Mouse (Mus musculus) erythroblast, adult 5-6 weeks (primary cell): ENCODE data around the gene Zfr2. TPM values are rescaled to one million over a fixed set of nuclear protein-coding genes. Genes with fewer than 3 reads are reported as not detected.
"Not testable (repeated sequence)": the region's sequence is repeated elsewhere in the genome, so short reads cannot be mapped to it uniquely, and the experiment has no call there.

Experiments
- ATAC-seq: replicated peaks from 2 replicates; pipeline ENCODE4 v1.8.0; 2016; ENCODE audit warnings: moderate number of reproducible peaks, mild to moderate bottlenecking, moderate TSS enrichment, inconsistent platforms; ENCODE audit not compliant: poor library complexity, low FRiP score, severe bottlenecking
- total RNA-seq, 2 experiments: library from RNA; stranded (forward) in 1 of 2; stranded (reverse) in 1 of 2; fragments of 150-400 nt in 1 of 2; fragments of 200-764, 138-1000 nt in 1 of 2; gene quantifications; 2 replicates each; pipeline versions ENCODE4 v1.2.3 to v1.2.4; 2015 to 2017; ENCODE audit warnings: low replicate concordance in 2 of 2

Zfr2 gene
- total RNA-seq, 2 experiments from 2014 or later = not detected

- ATAC-seq = no peak
Measured at GRCm38 (mm10) chr10:81201807-81202758, 30.9 kb upstream of the Zfr2 start, which contains the start of gene Nmrk2. TSS of gene Nmrk2 (minus strand) at chr10:81202051.

GRCm38 (mm10) chr10:81202978-81203720 is 29.8 kb upstream of the Zfr2 start:
- no peak for ATAC-seq

DNA sequence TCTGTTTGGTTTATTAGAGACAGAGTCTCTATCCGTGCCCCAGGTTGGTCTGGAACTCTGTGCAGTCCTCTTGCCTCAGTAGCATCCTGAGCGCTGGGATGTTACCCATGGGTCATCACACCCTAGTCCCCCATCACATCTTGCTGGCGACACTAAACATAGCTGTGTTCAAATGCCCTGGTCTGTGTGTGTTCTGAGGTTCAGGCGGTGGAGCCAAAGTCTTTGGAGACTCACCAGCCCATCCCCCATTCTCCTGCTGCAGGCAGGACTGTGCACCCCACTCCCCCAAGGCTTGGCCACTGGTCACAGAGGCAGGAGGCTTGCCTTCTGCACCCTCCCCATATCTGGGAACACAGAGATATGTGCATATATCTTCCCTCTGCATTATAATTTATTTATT is 28.8 kb upstream of the Zfr2 start:
- no peak for ATAC-seq

- no peak for ATAC-seq
Measured at GRCm38 (mm10) chr10:81210154-81210553, 22.8 kb upstream of the Zfr2 start.

GRCm38 (mm10) chr10:81216260-81216659 is 16.7 kb upstream of the Zfr2 start:
- no peak for ATAC-seq

DNA sequence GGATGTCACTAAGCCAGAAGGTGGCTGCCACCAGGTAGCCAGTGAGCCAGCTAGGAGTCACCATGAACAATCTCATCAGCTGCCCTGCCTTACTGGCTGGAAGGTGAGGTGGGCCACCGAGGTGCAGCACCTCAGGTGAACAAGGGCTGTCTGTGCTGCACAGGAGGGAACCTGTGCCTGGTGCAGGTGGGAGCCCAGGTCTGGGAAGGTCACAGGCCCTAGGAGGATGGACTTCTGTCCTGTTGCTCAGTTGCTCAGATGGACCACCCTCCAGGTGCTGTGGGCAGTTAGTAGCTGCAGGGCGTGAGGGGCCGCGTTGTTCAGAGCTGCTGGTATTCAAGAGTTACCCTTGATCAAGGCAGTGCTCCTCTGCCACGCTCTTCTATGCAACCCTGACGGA is 16.1 kb upstream of the Zfr2 start:
- no peak for ATAC-seq

GRCm38 (mm10) chr10:81217267-81217666 is 15.7 kb upstream of the Zfr2 start:
- ATAC-seq = not testable (repeated sequence)

DNA sequence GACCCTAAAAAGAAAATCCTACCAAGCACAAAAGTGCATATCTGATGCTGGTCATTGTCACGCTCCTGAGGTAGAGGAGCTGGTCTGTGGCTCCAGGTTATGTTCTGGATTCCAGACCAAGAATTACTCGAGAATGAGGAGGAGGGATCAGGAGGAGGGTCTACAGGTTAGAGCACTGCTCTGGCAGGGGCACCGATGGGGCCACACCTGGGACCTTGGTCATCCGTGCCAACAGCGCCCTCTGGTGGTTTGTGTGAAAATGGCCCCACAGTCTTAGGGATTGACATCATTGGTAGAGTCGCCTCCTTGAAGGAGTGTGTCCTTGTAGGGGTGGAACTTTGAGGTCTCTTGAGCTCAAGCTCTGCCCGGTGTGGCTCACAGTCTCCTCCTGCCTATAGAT is 15.0 kb upstream of the Zfr2 start:
- peak; percentile 72 for ATAC-seq

- no peak for ATAC-seq
Measured at GRCm38 (mm10) chr10:81221402-81222015, 11.4 kb upstream of the Zfr2 start.

GRCm38 (mm10) chr10:81223731-81224130 is 9.2 kb upstream of the Zfr2 start:
- ATAC-seq = not testable (repeated sequence)

GRCm38 (mm10) chr10:81229735-81230437 is 3.1 kb upstream of the Zfr2 start:
- ATAC-seq = no peak

DNA sequence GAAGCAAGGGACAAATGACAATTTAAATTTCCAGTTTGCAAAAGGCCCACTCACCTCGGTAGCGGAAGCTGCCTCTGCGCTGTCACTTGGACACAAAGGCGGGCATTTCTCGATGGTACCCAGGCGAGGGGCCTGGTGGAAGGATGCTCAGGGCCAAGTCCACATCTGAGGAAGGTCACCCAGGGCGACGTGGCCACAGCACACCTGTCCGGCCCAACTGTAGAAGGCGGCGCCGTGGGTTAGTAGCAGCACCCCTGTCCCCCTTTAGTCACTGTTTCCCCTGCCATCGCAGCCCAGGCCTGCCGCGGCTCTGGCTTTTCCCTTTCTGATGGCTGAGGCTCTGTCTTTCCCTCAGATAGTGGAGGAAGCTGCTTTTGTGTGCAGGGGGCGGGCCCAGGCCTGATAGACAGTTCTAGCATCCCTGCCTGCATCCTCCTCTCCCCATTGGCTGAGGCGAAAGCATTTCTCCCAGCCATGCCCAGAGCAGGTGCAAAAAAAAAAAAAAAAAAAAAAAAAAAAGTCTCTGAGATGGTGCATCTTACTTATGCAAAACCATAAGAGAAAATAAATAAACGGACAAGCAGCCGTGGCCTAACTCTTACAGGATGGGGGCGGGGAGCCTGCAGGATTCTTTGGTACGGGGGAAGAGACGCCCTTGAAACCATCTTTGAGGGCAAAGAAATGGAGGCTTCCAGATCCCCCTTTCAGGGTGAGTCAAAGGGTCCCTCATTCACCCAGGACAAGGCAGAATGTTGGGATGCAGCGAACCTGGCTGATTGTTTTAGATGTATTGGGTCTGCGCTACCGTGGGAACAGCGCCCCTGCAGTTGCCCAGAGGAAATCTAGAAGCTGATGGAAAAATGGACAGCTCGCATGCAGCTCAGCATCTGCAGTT is 2.3 kb upstream of the Zfr2 start, which contains the start of gene Atcay:
Gene Atcay (minus strand): TSS at position 396 of the 895 bp plus-strand sequence.
- ATAC-seq = no peak

DNA sequence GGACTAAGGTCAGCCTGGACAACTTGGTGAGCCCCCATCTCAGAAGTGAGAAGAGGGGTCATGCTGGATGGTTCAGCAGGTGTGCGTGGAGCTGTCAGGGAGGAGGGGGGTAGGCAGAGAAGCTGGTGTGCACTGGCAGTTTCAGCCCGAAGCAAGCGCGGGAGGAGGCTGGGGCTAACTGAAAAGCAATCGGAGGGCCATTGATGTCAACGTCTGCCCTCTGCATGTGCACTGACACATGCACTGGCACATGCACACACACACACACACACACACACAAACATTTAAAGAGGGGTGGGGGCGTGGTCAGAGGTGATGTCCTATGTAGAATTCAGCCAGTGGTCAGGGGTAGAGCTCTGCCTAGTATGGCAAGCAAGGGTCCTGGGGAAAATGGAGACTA is 1.5 kb upstream of the Zfr2 start:
- no peak for ATAC-seq

DNA sequence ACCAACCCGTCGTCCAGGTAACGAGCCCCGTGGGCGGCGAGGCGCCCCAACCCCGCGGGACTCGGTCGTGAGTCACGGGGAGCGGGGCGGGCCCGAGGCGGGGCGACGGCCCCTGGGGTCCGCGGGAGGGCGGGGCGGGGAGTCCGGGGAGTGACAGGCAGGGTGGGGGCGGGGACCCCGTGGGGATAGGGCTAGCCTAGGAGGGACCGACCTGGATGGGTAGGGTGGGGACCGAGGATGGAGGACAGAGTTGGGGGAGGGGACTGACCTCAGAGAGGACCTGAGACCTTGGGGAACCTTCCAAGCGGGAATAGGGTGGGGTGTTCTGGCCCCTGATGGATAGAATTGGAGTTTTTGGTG is 251 bp downstream of the Zfr2 start:
- ATAC-seq = no peak

DNA sequence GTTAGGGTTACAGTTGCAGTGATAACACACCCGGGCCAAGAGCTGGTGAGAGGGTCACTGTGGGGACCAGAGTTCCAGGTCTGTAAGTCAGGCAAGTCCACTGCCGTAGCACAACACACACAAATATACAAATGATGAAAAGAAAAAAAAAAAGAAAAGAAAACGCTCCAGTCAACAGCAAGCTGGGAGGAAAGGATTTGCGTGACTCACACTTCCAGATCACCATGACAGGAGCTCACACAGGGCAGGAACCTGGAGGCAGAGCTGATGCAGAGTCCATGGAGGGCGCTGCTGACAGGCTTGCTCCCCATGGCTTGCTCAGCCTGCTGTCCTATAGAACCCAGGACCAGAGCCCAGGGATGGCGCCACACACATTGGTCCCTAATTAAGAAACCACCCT is 1.3 kb downstream of the Zfr2 start:
- no peak for ATAC-seq

- ATAC-seq = no peak
Measured at GRCm38 (mm10) chr10:81236471-81237268, 3.7 kb downstream of the Zfr2 start.

DNA sequence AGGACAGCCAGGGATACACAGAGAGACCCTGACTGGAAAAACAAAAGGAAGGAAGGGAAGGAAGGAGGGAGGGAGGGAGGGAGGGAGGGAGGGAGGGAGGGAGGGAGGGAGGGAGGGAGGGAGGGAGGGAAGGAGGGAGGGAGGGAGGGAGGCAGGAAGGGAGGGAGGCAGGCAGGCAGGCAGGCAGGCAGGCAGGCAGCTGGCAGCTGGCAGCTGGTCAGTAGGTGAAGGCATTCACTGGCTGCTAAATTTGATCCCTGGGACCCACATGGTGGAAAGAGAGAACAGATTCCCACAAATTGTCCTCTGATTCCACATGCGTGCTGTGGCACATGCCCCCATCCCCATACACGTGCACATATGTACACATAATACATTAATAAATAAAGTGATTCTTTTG is 5.7 kb downstream of the Zfr2 start:
- ATAC-seq = no peak

DNA sequence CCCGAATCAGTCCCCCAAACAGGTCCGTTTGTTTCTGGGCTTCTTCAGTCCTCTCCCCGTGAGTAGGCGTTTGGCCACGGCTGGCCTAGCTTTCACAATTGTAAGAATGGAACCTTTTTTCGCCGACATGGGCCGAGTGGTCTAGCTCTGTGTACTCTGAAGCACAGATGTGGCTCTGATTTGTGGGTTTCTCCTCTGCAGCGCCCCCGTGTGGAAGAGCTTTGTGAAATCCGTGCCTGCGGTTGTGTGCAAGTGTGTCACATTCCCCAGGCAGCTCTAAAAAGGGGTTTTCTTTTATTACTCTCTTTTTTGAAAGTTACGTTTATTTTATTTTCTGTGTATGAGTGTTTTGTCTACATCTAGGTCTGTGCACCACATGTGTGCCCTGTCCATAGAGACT is 7.9 kb downstream of the Zfr2 start:
- no peak for ATAC-seq
